Mouse (Mus musculus) A20 (cell line): ENCODE results near the gene Ankrd63.

Source experiments
- DNase-seq: peaks from one replicate; pipeline ENCODE4 v3.0.0-alpha.2; 2011; ENCODE audit warnings: low read depth, low spot score

Gene Ankrd63

DNA sequence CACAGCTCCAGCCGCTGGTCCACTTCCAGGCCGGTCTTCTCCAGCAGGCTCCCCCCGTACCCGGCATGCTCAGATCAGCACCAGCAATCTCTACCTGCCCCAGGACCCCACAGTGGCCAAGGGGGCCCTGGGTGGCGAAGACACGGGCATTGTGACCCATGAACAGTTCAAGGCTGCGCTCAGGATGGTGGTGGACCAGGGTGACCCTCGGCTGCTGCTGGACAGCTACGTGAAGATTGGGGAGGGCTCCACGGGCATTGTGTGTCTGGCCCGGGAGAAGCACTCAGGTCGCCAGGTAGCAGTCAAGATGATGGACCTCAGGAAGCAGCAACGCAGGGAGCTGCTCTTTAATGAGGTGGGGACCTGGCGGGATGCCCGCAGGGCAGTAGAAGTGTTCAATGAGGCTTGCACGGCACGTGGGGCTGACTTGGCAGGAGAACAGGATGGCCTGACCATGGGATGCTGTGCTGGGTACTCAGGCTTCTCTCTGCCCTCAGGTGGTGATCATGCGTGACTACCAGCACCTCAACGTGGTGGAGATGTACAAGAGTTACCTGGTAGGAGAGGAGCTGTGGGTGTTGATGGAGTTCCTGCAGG is 10.3 kb downstream of the Ankrd63 start:
- DNase-seq: no peak

DNA sequence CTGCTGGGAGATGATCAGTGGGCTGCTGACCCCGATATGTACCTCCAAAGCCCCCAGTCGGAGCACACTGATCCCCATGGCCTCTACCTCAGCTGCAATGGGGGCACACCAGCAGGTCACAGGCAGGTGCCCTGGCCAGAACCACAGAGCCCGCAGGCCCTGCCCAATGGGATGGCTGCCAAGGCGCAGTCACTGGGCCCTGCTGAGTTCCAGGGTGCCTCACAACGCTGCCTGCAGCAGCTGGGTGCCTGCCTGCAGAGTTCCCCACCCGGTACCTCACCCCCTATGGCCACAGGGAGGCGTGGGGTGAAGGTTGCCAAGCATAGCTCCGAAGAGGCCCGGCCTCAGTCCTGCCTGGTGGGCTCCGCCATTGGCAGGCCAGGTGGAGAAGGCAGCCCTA is 13.9 kb downstream of the Ankrd63 start:
- no peak for DNase-seq

DNA sequence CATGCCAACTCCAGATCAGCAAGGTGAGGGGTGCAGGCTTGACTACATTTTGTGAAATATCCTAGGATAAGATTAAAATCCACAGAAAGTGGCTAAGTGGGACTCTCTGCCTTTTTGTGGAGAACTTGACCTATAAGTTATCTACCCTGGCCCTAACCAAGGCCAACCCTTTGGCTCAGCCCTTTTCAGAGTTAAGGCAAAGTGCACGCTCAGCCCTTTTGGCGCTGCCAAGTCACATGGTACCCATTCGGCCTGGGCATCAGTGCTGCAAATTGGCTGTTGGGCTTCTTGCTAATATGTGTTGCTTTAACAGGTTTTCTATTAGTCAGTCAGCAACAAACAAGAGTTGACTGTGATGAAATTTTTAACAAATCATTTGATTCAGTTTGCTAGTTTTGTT is 16.0 kb downstream of the Ankrd63 start:
- no peak for DNase-seq

DNA sequence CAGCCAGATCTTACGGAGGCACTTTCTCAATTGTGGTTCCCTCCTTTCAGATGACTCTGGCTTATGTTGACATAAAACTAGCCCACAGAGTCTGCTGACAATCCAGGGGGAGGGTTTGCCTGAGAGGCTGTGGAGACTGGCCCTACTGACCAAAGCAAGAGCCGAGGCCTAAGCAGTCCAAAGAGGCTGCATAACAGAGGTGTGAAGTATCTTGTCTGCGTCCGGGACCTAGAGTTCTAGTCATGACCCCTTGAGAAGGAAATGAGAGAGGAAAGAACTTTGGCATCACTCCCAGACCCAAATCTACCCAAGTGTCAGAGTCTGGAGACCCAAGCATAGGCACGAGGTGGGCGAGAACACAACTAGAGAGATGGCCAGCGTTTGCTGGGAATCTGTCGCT is 17.1 kb downstream of the Ankrd63 start:
- DNase-seq: no peak

DNA sequence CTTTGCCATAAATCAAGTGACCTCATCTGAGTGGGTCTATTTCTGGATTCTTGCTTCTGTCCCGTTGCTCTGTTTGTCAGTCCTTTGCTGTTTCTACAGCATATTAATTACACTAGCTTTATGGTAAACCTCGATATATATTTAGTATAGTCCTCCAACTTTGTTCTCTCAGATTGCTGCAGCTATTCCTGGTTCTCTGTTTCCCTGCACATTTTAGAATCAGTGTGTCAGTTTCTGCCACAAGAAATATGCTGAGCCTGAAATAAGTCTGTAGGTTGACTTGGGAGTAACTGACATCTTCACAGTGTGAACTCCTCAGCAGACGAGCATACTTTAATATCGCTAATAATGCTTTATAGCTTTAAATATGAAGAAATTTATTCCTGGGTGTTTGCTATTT is 18.7 kb downstream of the Ankrd63 start:
- no peak for DNase-seq

DNA sequence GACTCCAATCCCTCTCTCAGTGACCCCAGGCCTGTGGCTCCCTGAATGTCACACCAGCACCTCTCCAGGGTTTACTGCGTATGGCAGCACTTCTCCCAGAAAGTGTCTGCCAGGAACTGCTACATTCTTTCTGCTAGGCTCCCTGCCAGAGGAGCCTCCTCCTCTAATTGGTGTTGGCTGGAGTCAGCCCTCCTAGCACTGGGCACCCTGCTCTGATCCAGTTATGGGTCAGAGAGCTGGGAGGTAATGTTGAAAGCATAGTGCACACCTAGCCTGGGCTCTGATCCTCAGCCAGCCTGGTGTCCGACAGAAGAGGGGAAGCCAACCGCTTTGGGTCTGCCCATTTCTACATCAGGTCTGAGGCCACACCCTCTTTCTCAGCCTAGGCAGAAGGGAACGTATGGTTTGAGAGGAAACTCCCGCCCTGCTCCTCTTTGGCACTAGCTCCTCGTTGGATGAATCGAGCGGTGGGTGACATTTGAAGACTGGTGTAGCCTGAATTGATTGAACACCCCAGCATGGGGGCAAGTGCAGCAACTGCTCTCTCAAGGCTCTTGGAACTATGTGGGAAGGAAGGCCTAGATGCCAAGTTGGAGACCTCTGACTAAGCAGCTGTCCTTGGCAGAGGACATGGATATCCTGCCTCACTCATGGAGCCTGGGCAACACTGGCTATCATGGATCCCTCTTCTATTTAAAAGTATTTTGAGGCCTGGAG is 21.1 kb downstream of the Ankrd63 start:
- DNase-seq: no peak

DNA sequence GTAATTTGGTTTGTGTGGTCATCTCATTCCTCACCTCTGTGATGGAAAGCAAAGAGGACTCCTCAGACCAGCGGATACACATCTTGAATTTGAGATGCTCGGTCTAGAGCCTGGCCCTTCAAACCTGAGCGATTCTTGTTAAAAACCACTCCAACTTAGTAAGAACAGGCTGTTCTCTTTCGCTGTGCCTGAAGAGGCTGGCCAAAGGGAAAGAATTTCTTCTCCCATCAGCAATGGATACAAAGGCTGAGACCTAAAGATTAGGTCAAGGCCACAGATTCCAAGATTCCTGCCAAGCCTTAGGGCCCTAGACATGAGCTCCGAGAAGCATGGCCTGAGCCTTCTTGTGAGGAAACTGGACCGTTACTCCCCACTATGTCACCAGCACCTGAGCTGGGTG is 22.8 kb downstream of the Ankrd63 start:
- no peak for DNase-seq

DNA sequence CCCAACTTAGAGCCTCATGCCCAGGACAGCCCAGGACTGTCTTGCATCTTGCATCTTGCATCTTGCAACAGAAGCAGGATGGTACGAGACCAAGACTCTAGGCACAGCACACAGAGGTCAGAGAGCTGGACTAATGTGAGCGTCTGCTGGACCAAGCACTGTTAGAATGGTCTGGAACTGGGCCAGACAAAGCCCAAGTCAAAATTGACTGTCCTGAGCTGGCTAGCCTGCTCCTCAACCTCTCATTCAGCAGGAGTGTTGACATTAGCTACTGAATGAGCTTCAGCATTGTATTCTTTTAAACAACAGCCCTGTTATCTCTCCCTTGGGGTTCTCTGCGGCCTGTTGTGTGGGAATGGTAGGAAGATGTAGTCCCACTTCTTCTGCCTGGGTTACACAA is 24.2 kb downstream of the Ankrd63 start:
- no peak for DNase-seq

DNA sequence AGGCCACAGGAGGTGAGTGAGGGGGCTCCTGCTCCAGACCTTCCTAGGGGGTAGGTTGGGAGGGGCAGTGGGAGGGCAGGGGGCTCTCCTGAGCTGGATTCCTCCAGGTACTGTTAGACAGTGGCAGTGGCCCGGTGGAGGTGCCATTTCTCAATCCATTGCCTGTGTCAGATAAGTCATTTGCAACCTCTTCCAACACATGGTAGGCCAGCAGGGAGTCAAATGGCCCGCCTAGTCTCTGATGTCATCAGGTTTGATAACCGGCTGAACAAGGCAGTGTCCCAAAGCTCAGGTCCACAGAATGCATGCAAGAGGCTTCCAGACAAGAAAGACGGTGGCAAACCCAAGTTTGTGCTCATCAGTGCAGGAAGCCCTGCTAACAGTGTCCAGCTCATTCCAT is 25.9 kb downstream of the Ankrd63 start:
- DNase-seq: no peak

DNA sequence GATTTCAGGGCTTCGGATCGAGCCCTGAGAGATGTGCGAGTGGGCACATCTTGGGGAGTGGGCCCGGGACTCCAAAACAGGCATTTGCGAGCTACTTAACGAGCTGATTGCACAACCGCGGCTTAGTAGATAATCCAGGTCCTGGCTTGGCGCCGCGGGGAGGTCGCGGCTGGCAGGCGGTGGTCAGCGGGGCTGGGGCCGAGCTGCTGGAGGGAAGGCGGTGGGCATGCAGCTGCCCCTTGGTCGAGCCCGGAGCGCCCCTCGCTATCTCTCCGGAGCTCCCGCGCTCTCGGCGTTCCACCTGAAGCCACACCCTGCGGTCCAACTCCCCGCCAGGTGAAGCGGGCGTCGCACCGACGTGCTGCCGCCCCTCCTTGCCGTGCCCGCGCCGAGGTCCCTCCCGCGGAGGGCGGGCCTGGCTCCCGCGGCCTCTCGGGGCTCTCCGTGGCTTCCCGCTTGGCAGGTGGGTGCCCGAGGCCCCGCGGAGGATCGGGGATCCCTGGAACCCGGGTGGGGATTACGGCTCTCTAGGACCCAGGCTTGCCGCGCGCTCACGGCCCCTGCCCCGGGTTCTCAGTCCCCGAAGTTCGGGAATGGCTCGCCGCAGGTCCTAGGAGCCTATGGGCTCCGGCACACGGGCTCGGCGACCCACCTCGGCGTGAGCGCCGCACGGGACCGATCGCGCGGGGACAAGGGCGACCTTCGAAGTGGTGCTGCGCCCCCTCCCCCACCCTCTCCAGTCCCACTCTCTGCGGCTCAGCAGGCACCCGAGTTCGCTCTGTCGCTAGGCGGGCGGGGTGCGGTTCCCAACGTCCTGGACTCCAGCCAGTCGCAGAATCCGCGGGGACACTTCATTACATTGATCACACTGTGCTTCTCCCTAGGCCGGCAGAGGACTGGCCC is 26.7 kb downstream of the Ankrd63 start:
- DNase-seq: no peak

DNA sequence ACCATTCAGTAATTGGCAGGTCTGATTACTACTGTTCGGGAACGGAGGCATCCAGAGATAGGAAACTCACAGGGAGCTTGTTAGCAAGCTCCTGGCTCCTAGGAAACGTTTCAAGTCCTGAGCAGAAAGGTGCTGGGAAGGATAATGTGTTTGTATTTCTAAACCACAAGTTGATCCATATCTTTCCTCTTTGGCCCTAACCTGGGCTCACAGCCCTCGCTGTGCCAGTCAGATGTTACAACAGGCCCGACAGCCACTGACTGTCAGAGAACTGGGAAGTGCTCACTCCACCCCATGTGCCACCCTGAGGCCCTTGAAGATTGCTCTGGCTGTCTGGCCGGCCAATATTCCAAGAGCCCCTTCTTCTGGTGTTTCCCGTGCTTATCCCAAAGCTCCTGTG is 29.3 kb downstream of the Ankrd63 start:
- no peak for DNase-seq

DNA sequence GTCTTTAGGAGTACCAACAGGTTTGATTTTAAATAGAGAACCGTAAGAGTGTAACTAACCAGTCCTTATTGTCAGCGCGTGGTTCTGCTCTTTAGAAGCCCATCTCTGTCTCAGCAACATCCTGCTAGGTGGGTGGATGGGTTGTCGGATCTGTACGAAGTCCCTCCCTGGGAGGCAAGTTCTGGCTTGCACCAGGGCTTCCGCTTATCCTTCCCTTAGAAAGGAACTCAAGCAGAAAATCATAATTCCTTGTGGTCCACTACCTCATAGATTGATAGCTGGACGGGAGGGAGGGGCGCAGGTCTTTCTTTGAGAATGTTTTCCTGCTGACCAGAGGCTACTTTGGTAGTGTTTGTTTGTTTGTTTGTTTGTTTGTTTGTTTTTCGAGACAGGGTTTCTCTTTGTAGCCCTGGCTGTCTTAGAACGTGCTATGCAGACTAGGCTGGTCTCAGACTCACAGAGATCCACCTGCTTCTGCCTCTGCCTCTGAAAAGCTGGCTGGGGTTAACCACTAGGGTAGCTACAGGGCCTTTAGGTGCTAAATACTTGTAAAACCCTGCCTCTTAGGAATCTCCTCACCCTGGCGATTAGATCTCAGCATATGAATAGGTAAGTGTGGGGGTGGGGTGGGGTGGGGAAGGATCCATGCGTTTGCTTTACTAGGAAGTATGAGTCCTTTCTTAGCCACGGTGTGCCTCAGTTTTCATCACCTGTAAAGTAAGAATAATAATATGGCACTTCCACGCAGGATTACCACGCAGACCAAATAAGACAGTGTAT is 29.9 kb downstream of the Ankrd63 start:
- DNase-seq: no peak

DNA sequence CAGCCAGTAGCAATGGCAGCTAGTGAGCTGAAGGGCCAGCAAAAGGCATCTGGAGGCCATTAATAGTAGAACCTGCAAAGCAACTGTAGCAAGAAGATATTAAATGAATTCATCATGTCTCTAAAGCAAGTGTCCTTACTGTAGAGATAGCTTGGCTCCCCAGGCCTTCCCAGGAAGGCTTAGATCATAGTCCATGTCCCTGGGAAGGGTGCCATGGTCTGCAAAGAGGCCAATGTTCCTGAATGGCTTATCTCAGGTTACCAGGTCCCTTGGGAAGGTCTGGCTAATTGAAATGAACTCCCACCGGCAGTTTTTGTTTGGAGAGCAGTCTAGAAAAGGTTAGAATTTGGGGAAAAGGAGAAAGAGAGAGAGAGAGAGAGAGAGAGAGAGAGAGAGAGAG is 32.0 kb downstream of the Ankrd63 start:
- DNase-seq: no peak

DNA sequence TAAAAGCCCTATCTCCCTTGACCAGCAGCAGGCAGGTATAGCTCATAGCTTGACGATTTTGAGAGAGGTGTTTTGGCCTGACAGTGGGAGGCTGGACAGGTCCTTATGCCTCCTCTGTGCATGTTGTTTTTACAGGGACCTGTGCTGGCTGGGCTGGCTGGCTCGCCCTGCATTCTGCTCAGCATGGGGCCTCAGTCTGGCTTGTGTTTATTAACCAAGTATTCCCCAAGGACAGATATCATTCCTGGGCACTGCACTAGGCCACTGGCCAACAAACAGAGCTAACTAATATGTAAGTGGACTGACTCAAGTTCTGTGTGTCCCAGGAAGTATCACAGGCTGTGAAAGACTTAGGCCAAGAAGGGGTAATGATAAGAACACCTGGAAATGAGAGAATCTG is 34.0 kb downstream of the Ankrd63 start:
- DNase-seq: no peak

DNA sequence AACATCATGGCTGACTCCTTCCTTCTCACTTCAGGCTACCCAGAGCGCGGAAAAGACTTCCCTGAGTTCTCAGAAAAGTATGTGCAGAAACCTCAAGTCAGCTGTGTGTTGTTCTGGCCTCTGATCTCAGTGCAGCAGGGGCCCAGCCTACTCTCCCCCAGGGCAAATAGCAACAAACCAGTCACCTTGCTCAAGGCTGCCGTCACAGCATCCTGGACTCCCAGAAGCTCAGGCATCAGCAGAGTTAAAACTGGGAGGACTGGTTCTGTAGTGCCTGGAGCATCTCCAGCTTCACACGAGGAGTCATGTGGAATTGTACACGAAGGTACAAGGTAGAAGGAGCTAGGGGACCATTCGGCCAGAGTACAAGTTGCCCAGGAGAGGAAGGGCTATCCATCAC is 34.5 kb downstream of the Ankrd63 start:
- no peak for DNase-seq

DNA sequence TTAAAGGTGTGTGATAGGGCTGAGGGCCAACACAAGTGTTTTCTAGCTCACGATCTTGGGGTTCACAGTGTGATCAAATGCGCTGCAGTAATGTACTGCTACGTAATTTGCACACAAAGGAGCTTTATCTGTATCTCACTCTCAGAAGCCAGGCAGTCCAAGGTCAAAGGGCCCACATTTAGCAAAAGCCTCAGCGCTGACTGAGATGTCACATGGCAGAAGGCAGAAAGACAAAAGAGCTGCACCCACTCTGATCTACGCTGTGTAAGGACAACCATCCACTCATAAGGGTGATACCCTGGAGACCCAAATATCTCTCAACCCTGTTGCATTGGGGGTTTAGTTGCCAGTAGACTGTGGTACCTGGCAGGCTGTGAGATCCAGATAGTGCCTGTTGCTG is 36.6 kb downstream of the Ankrd63 start:
- DNase-seq: no peak

DNA sequence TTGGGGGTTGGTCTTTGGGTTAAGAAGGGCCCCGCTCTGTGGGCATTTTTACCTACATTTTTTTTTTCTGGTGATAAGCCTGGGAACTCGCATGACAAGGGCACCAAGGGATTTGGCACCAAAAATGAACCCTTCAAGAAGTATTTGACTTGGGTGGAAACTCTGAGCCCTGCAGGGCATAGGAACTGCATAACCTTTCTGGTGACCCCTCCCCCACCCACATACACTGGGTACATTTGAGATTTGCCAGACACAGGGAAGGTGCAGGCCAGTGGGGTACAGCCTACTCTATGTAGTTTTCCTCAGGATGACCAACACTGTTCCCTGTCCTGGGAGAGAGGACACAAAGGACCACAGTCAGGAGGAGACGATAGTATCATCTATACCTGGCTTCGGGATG is 38.1 kb downstream of the Ankrd63 start:
- DNase-seq: no peak

DNA sequence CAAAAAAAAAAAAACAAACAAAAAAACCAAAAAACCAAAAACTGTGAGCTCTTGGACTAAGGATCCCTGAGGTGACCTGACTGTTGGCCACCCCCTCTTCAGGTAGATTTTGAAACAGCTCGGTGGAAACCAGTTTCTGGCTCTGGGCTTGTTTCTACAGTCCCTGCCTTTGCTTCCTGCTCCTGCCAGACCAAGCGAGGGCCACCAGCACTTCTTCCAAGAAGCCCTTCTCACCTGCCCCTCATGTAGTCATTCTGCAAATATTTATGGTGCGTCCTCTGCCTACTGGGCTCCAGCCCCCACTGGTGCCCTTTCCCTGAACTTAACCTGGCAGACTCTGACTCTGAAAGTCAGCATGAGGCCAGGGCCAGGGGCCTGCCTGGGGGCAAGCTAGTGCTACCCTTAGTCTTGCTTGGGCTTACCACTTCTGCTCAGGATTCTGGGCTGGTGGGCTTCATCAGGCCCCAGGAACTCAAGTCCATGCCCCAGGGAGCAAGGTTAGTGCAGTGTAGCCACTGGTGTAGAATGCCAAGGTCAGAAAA is 38.7 kb downstream of the Ankrd63 start:
- DNase-seq: no peak

DNA sequence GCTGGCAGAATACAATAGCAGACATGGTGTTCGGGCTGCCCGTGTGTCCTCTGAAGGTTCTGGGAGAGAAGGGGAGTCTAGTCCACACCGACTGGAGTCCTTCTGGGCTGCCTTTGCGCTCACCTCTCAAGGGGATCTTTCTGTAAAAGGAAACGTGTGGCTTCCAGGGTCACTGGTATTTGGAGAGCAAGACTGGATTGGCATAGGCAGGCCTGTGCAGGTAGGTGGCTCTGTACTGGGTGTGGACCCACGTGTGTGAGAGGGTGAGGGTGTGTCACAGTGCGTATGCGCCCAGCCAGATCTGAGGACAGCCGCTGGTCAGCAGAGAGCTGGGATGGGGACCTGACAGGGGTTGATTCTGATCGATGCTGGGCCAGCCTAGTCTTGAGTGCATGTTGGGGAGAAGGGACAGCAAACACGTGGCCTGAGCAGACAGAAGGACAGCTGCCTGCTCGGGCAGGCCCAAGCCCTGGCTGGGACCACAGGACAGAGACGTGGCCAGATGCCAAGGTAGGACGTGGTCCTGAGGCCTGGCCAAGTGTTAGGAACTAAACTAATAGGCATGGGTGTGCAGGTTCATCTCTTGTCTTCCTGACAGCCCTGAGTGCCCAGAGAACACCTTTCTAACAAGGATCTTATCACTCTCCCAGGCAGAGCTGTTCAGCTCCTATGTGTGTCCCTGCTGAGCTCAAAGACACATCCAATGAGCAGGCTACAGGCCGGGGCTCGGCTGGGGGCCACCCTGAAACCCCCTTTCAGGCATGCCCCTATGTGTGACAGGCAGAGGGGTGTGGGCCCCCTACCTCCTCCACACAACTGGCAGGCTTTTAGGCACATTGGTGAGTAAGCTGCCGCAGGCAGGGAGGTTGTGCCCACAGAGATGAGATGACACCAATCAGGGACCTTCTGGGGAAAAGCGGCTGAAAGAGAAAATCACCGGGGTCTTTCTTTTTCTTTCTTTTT is 39.7 kb downstream of the Ankrd63 start:
- no peak for DNase-seq
